Mouse (Mus musculus): ENCODE data around the gene Tmem33. TPM values are rescaled to one million over a fixed set of nuclear protein-coding genes. Genes with fewer than 3 reads are reported as not detected.
A peak's percentile ranks its signal among the peaks of the same experiment; 100 is the strongest.

The Tmem33 gene
- polyA plus RNA-seq, 1 experiment from 2014 or later, result 118 TPM

DNA sequence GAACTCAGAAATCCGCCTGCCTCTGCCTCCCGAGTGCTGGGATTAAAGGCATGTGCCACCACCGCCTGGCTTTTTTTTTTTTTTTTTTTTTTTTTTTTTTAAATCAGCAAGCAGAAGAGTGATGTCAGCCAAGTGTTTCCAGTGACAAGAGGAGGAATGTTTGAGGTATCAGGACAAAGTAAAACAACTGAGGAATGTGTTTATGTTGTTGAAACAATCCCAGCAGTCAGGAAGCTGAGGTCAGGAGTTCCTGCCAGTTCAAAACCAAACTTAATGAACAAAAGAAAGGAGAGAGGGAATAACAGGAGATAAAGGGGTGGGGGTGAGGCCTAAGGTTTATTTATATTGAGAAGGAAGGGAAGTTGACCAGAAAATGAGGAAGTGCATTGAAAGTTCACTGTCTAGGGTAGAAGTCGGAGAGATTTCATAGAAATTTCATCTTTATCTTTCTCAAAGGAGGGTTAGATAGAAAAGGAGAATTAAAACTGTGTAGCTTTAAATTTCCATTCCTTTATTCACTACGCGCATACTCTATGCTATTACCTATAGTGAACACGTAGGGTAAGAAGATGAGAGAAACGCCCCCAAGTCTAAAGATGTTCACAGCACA, 41.5 kb downstream of the Tmem33 start:
- H3K27me3 ChIP-seq (replicated peaks), result no peaks in the 10 kb centered on the region
- ATAC-seq, result no peak
- no peak overlapping the region for H3K27ac ChIP-seq
- peaks cover 20% of the 10 kb centered on the region; the same call in 1 of the 2 replicates for H3K36me3 ChIP-seq
- peaks cover 20% of the 10 kb centered on the region for H3K4me1 ChIP-seq
- 56% methylated on average over 7 of the region's 8 CpGs for WGBS (ENCODE audit: insufficient replicate concordance)
- H3K9me3 ChIP-seq (replicated peaks), result no peaks in the 10 kb centered on the region
- no peak overlapping the region for H3K4me2 ChIP-seq
- no peak overlapping the region for H3K9ac ChIP-seq
- no peak overlapping the region for H3K4me3 ChIP-seq

DNA sequence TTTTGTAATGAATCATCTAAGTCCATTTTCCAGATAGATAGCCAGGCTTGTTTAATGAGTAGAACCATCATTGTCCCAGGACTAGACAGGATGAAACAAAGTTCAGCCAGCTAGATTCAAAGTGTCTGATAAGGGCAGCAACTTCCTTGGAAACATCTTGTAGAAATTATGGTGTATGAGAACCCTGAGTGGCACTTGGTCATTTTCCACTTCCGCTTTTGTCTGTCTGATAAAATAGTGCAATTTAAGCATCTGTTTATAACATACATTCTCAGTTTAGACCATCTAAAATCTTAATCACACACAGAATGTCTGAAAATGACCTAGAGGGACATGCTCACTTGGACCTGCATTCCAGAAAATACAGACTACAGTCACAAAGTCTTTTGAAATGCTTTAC, 43.5 kb downstream of the Tmem33 start:
- WGBS (ENCODE audit: insufficient replicate concordance), result 56% methylated on average over 1 of the region's 1 CpGs
- no peaks in the 10 kb centered on the region for H3K27me3 ChIP-seq (replicated peaks)
- peaks cover 24% of the 10 kb centered on the region for H3K4me1 ChIP-seq
- no peaks in the 10 kb centered on the region for H3K9me3 ChIP-seq (replicated peaks)
- ATAC-seq, result no peak
- no peak overlapping the region for H3K4me3 ChIP-seq
- H3K27ac ChIP-seq, result no peak overlapping the region
- H3K4me2 ChIP-seq, result no peak overlapping the region
- no peak overlapping the region for H3K9ac ChIP-seq
- 0 out of 2 replicates have a peak, but pooled peaks cover 16% of the 10 kb centered on the region for H3K36me3 ChIP-seq

DNA sequence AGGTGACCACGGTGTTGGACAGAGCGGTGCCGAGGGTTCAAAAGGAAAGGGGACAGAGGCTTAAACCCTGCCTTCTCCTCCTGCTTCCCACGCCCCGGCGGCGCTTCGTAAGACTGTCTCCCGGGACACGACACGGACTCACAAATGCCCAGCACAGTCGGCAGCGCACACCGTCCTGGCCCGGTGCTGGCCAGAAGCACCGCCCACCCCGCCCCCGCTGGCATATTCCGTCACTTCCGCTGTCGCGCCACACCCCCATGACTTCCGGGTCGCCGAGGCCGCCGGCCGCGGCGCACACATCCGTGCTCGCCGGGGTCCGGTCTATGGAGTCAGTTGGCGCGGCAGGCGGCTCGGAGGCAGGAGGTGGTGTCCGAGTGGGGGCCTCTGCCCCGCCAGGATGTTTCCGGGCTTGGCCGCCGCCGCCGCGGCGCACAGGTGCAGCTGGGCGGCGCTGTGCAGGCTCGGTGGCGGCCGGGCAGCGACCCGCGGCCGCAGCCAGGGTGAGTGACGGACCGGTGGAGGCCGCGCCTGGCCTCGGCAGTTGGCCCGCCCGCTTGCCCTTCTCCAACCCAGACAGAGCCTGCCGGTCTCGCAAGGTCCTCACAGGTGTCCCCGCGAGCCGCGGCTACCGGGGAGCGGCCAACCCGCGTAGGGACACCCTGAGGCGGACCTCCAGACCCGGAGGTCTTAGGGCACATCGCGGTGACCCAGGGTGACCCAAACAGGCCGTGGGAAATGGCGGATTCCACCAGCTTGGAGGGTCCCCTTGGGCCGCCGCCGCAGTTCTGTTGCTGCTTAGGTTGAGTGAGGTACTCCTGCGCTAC, 46.5 kb downstream of the Tmem33 start, which contains the start of gene Slc30a9:
Gene Slc30a9 (plus strand): TSS at position 258 of the 824 bp plus-strand sequence.
- Histone ChIP-seq H3K4me2 (peak within 1 kb of the TSS; percentile 82), H3K36me3 (peaks cover 24% of the 10 kb centered on the region), H3K27me3 (replicated peaks) (no peaks in the 10 kb centered on the region), H3K9me3 (replicated peaks) (no peaks in the 10 kb centered on the region), H3K9ac (peak within 1 kb of the TSS; percentile 95), H3K27ac (peak within 1 kb of the TSS; percentile 88), H3K4me1 (peaks cover 44% of the 10 kb centered on the region), H3K4me3 (peak within 1 kb of the TSS; percentile 99)
- under 1% methylated on average over 82 of the region's 83 CpGs for WGBS (ENCODE audit: insufficient replicate concordance)
- ATAC-seq, result peak; percentile 95

DNA sequence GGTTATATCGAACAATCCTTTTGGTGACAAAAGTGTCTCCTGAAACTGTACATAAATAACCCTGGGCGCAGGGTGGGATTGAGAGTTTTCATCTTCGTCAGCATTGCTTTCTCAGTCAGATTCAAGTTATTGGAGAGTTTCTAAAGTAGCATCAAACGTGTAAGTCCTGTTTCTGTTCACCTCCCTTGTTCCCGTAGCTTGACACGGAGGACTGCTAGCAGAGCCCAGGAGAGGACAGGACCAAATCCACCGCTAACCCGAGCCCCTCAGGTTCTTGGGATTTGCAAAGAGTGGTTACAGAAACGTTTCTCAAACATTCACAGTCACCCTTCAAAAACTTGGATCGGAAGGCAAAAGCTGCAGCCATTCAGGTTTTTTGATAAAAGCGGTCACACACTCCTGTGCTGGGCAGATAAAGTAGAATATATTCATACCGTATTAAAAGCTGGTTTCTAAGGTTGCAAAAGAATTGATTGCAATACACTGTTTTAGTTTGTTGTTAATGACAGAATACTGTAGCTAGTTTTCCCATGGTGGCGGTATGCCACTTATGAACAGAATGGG, 47.4 kb downstream of the Tmem33 start:
- Histone ChIP-seq H3K9ac (peak overlapping the region; percentile 95), H3K27ac (peak overlapping the region; percentile 88), H3K4me1 (peaks cover 48% of the 10 kb centered on the region), H3K4me3 (peak overlapping the region; percentile 99), H3K27me3 (replicated peaks) (no peaks in the 10 kb centered on the region), H3K36me3 (peaks cover 27% of the 10 kb centered on the region), H3K4me2 (peak overlapping the region; percentile 82), H3K9me3 (replicated peaks) (no peaks in the 10 kb centered on the region)
- WGBS (ENCODE audit: insufficient replicate concordance), result 13% methylated on average over 13 of the region's 13 CpGs
- ATAC-seq, result peak; percentile 17; the same call in 1 of the 2 replicates

DNA sequence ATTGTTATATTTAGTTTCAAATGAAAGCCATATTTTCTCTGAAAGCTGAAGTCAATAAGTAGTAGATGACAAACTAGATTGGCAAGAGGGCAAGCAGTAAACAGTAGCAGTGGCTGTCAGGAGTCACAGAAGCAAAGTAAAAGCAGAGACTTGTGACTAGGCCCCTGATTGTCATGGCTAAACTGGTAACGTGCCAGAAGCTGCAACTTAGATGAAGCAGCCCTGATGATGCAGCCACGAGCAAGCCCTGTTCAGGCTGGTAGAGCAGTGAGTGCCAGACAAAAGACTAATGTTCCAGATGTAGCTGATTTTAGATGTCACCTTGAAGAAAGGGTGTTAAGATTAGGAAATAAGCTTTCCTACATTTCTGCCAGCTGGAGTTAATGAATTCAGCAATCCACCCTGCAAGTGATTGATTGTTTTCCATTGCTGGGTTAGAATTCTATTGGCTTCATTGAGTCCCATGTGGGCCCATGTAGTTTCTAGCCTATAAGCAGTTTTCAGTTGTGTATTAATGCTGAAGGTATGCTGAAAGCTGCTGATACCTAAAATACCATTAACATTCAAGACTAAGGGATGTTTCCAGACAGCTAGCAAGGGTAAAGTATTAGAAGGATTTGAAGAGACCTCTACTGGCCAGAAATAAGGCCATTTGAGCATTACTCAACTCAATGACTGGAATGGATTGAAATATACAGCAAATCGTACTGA, 51.6 kb downstream of the Tmem33 start:
- no peaks in the 10 kb centered on the region for H3K27me3 ChIP-seq (replicated peaks)
- no peak overlapping the region for H3K27ac ChIP-seq
- H3K4me2 ChIP-seq, result no peak overlapping the region
- H3K36me3 ChIP-seq, result peaks cover 48% of the 10 kb centered on the region
- H3K4me3 ChIP-seq, result no peak overlapping the region
- WGBS (ENCODE audit: insufficient replicate concordance), result 80% methylated on average over 3 of the region's 3 CpGs
- peaks cover 35% of the 10 kb centered on the region for H3K4me1 ChIP-seq
- H3K9ac ChIP-seq, result no peak overlapping the region
- H3K9me3 ChIP-seq (replicated peaks), result no peaks in the 10 kb centered on the region
- no peak for ATAC-seq

DNA sequence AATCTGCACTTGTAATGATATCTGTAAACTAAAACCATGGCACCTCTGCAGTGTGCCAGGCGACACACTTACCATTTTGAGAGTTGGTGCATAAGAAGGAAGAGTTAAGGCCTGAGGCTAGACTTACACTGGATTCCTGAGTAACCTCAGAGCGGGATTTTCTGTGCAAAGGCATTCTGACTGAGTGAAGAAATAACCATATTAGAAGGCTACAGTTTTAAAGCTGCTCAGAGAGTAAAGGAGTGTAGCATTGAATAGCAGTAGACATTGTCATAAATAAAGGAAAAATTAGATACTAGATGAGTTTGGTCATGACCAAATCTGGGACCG, 52.1 kb downstream of the Tmem33 start:
- Histone ChIP-seq H3K4me2 (no peak overlapping the region), H3K27ac (no peak overlapping the region), H3K9ac (no peak overlapping the region), H3K36me3 (peaks cover 53% of the 10 kb centered on the region), H3K27me3 (replicated peaks) (no peaks in the 10 kb centered on the region), H3K4me1 (peaks cover 35% of the 10 kb centered on the region), H3K9me3 (replicated peaks) (no peaks in the 10 kb centered on the region), H3K4me3 (no peak overlapping the region)
- ATAC-seq, result no peak
- 85% methylated on average over 3 of the region's 3 CpGs for WGBS (ENCODE audit: insufficient replicate concordance)

DNA sequence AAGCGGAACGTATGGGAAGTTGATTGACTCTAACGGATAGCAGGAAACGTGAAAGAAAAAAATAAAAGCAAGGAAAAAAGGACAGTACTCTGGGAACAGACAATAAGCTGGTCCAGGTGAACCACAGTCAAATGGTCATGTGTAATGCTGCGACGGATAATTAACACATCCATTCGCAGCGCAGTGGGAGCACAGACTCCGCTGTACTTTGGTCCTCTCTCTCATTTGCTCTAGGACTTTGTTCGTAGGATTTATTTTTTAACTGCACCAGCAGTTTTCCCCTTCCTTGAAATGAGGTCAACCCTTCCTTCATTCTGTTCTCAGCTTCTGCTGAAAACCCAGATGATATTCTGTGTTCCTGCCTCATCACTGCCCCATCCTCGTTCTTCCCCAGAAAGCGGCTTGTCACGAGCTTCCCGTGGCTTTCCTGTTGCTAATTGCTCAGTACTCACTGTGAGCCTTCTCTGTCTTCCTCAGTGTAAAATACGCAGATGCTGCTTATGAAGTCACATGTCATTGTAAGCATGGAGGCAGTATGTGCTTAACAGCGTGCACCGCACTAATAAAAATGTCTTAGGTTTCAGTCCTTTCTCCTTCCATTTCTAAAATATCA, 61.4 kb downstream of the Tmem33 start:
- H3K27ac ChIP-seq, result no peak overlapping the region
- H3K4me1 ChIP-seq, result no peaks in the 10 kb centered on the region
- no peak overlapping the region for H3K4me3 ChIP-seq
- H3K27me3 ChIP-seq (replicated peaks), result no peaks in the 10 kb centered on the region
- H3K9me3 ChIP-seq (replicated peaks), result 0 out of 2 replicates have a peak, but pooled peaks cover 3% of the 10 kb centered on the region
- ATAC-seq, result no peak
- no peak overlapping the region for H3K4me2 ChIP-seq
- peaks cover 55% of the 10 kb centered on the region for H3K36me3 ChIP-seq
- WGBS (ENCODE audit: insufficient replicate concordance), result 83% methylated on average over 17 of the region's 17 CpGs
- no peak overlapping the region for H3K9ac ChIP-seq

DNA sequence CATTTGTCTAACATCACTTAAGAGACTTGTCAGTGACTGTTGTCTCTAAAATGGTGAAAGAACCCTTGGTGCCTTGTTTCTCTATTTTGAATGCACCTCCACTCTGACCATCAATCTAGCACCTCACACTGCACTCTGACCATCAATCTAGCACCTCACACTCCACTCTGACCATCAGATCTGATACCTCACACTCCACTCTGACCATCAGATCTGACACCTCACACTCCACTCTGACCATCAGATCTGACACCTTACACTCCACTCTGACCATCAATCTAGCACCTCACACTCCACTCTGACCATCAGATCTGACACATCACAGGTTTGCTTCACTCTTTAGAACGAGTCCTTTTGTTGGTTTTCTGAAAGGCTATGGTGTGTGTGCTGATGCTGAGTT, 63.7 kb downstream of the Tmem33 start:
- no peak overlapping the region for H3K4me3 ChIP-seq
- no peak for ATAC-seq
- peaks cover 49% of the 10 kb centered on the region for H3K36me3 ChIP-seq
- no peaks in the 10 kb centered on the region for H3K4me1 ChIP-seq
- H3K9ac ChIP-seq, result no peak overlapping the region
- H3K27me3 ChIP-seq (replicated peaks), result no peaks in the 10 kb centered on the region
- no peak overlapping the region for H3K27ac ChIP-seq
- no peak overlapping the region for H3K4me2 ChIP-seq
- WGBS (ENCODE audit: insufficient replicate concordance), result 61% methylated on average over 1 of the region's 1 CpGs
- H3K9me3 ChIP-seq (replicated peaks), result no peaks in the 10 kb centered on the region

DNA sequence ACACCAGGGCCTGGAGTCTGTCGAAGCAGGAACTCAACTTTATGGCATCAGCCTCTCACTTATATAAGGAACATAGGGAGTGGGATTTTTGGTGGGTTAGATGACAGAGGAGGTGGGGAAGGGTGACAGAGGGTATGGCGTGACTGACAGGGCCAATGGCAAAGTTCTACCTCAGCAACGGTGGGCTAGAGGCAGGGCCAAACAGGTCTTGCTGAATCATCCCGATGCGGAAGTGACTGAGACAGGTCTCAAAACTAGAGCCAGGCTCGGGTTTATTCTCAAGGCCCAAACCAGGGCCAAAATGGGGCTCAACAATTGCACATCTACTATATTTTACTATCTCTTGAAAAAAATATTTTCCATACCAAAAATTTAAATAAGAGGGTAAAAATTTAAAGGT, 80.4 kb downstream of the Tmem33 start:
- WGBS (ENCODE audit: insufficient replicate concordance), result 77% methylated on average over 6 of the region's 6 CpGs
- Histone ChIP-seq H3K4me1 (no peaks in the 10 kb centered on the region), H3K9me3 (replicated peaks) (no peaks in the 10 kb centered on the region), H3K9ac (no peak overlapping the region), H3K27me3 (replicated peaks) (no peaks in the 10 kb centered on the region), H3K4me3 (no peak overlapping the region), H3K36me3 (peaks cover 72% of the 10 kb centered on the region), H3K4me2 (no peak overlapping the region), H3K27ac (no peak overlapping the region)
- no peak for ATAC-seq
